Mouse (Mus musculus) lung, embryonic 14.5 days (tissue): ENCODE data around the gene Szrd1. TPM values are rescaled to one million over a fixed set of nuclear protein-coding genes. Genes with fewer than 3 reads are reported as not detected.

Experiments
- ATAC-seq: fragments of 200-750 bp; cut with Nextera tagmentation; 2 replicates; pipeline ENCODE4 v1.8.0; 2017; ENCODE audit warnings: mild to moderate bottlenecking, moderate TSS enrichment, moderate library complexity; ENCODE audit not compliant: insufficient read depth
- DNase-seq: peaks from one replicate; pipeline ENCODE4 v3.0.0-alpha.2; 2015
- H3K27ac ChIP-seq: fragments of 300-500 bp; sonication (generic); 2 replicates; pipeline ENCODE4 v1.5.1; 2014; ENCODE audit warnings: low read depth, mild to moderate bottlenecking, moderate library complexity
- H3K27me3 ChIP-seq: fragments of 300-500 bp; sonication (generic); 2 replicates; pipeline ENCODE4 v1.6.1; 2014; ENCODE audit warnings: low read length, control low read depth; ENCODE audit not compliant: insufficient read depth
- H3K36me3 ChIP-seq: fragments of 300-500 bp; sonication (generic); 2 replicates; pipeline ENCODE4 v1.6.1; 2014; ENCODE audit warnings: control low read depth; ENCODE audit not compliant: insufficient read depth
- H3K4me1 ChIP-seq: fragments of 300-500 bp; sonication (generic); 2 replicates; pipeline ENCODE4 v1.6.1; 2014; ENCODE audit warnings: antibody characterized with exemption, control low read depth; ENCODE audit not compliant: insufficient read depth
- H3K4me2 ChIP-seq: fragments of 300-500 bp; sonication (generic); 2 replicates; pipeline ENCODE4 v1.6.1; 2014; ENCODE audit warnings: mild to moderate bottlenecking
- H3K4me3 ChIP-seq: fragments of 300-500 bp; sonication (generic); 2 replicates; pipeline ENCODE4 v1.5.1; 2014; ENCODE audit warnings: low read depth, low read length
- H3K9ac ChIP-seq: fragments of 300-500 bp; sonication (generic); 2 replicates; pipeline ENCODE4 v1.6.1; 2014
- H3K9me3 ChIP-seq: fragments of 300-500 bp; sonication (generic); 2 replicates; pipeline ENCODE4 v1.6.1; 2016; ENCODE audit warnings: low read depth, low read length, control low read depth
- CTCF ChIP-seq: IDR thresholded peaks from 2 replicates; pipeline ENCODE4 v1.5.1; 2016; ENCODE audit warnings: antibody characterized with exemption, low read depth
- WGBS: fragments of 180-500 bp; shearing (Covaris S2); extraction: QIAGEN DNeasy Blood & Tissue Kit; methylation state at CpG from one replicate; pipeline ENCODE4 v1.1.7; 2014; 5-methylcytosine and 5-hydroxymethylcytosine counted together
- polyA plus RNA-seq: library from polyadenylated mRNA; unstranded; fragments of >200 nt; fragmentation: Nextera tagmentation; extraction: Ambion mirVana; gene quantifications from 2 replicates; pipeline ENCODE4 v1.2.1, GENCODE M21; 2014

Gene Szrd1
- polyA plus RNA-seq, 1 experiment from 2014 or later = 29.8 TPM

- H3K4me1 ChIP-seq = no peaks in the 10 kb centered on the region
- H3K36me3 ChIP-seq = no peaks in the 10 kb centered on the region
- DNase-seq = no peak
- H3K9me3 ChIP-seq = no peaks in the 10 kb centered on the region
- no peak overlapping the region for H3K27ac ChIP-seq
- TF ChIP-seq CTCF = no peak
- 61% methylated on average over 5 of the region's 5 CpGs for WGBS
- ATAC-seq = no peak
- H3K4me2 ChIP-seq = no peak overlapping the region
- H3K27me3 ChIP-seq = no peaks in the 10 kb centered on the region
- no peak overlapping the region for H3K9ac ChIP-seq
- no peak overlapping the region for H3K4me3 ChIP-seq
These were observed 39.6 kb downstream of the Szrd1 start for GRCm38 (mm10) chr4:141099956-141100355.

GRCm38 (mm10) chr4:141098935-141099334 is 40.6 kb downstream of the Szrd1 start:
- no peak overlapping the region for H3K27ac ChIP-seq
- no peaks in the 10 kb centered on the region for H3K9me3 ChIP-seq
- no peaks in the 10 kb centered on the region for H3K36me3 ChIP-seq
- ATAC-seq = no peak
- H3K4me1 ChIP-seq = no peaks in the 10 kb centered on the region
- H3K27me3 ChIP-seq = no peaks in the 10 kb centered on the region
- H3K4me3 ChIP-seq = no peak overlapping the region
- DNase-seq = no peak
- TF ChIP-seq CTCF = no peak
- no peak overlapping the region for H3K4me2 ChIP-seq
- H3K9ac ChIP-seq = no peak overlapping the region
- 51% methylated on average over 4 of the region's 4 CpGs for WGBS

GRCm38 (mm10) chr4:141096710-141097109 is 42.9 kb downstream of the Szrd1 start:
- Histone ChIP-seq H3K27ac (no peak overlapping the region), H3K9ac (no peak overlapping the region), H3K36me3 (no peaks in the 10 kb centered on the region), H3K4me1 (no peaks in the 10 kb centered on the region), H3K4me3 (no peak overlapping the region), H3K9me3 (no peaks in the 10 kb centered on the region), H3K27me3 (no peaks in the 10 kb centered on the region), H3K4me2 (no peak overlapping the region)
- ATAC-seq (no peak), DNase-seq (no peak)
- WGBS = 24% methylated on average over 9 of the region's 9 CpGs
- TF ChIP-seq CTCF = no peak

GRCm38 (mm10) chr4:141095016-141095415 is 44.6 kb downstream of the Szrd1 start:
- no peaks in the 10 kb centered on the region for H3K27me3 ChIP-seq
- 65% methylated on average over 10 of the region's 10 CpGs for WGBS
- H3K4me1 ChIP-seq = no peaks in the 10 kb centered on the region
- H3K4me3 ChIP-seq = no peak overlapping the region
- H3K4me2 ChIP-seq = no peak overlapping the region
- ATAC-seq = no peak
- H3K9me3 ChIP-seq = no peaks in the 10 kb centered on the region
- no peak overlapping the region for H3K9ac ChIP-seq
- no peak overlapping the region for H3K27ac ChIP-seq
- no peak for TF ChIP-seq CTCF
- DNase-seq = no peak
- H3K36me3 ChIP-seq = no peaks in the 10 kb centered on the region

- TF ChIP-seq CTCF = no peak
- no peak for ATAC-seq
- 50% methylated on average over 9 of the region's 9 CpGs for WGBS
These were observed 50.9 kb downstream of the Szrd1 start for GRCm38 (mm10) chr4:141088714-141089113.

GRCm38 (mm10) chr4:141088033-141088432 is 51.5 kb downstream of the Szrd1 start, which contains the start of gene Spata21:
TSS of gene Spata21 (plus strand) at chr4:141088333.
- Histone ChIP-seq H3K9ac (no peak within 1 kb of the TSS), H3K36me3 (no peaks in the 10 kb centered on the region), H3K9me3 (no peaks in the 10 kb centered on the region), H3K27ac (no peak within 1 kb of the TSS), H3K27me3 (no peaks in the 10 kb centered on the region), H3K4me3 (no peak within 1 kb of the TSS), H3K4me1 (no peaks in the 10 kb centered on the region), H3K4me2 (no peak within 1 kb of the TSS)
- no peak for DNase-seq
- no peak for ATAC-seq
- TF ChIP-seq CTCF = no peak
- WGBS = 79% methylated on average over 6 of the region's 6 CpGs

More at GRCm38 (mm10) chr4:141088714-141089113, 50.9 kb downstream of the Szrd1 start:
- Histone ChIP-seq H3K9me3 (no peaks in the 10 kb centered on the region), H3K9ac (no peak overlapping the region), H3K4me2 (no peak overlapping the region), H3K36me3 (no peaks in the 10 kb centered on the region), H3K27me3 (no peaks in the 10 kb centered on the region), H3K4me1 (no peaks in the 10 kb centered on the region), H3K27ac (no peak overlapping the region), H3K4me3 (no peak overlapping the region)
- no peak for DNase-seq

GRCm38 (mm10) chr4:141086862-141087261 is 52.7 kb downstream of the Szrd1 start:
- TF ChIP-seq CTCF = no peak
- 57% methylated on average over 10 of the region's 10 CpGs for WGBS
- ATAC-seq = no peak

More at GRCm38 (mm10) chr4:141086862-141087261, 52.7 kb downstream of the Szrd1 start:
- Histone ChIP-seq H3K36me3 (no peaks in the 10 kb centered on the region), H3K9me3 (no peaks in the 10 kb centered on the region), H3K9ac (no peak overlapping the region), H3K4me2 (no peak overlapping the region), H3K4me3 (no peak overlapping the region), H3K4me1 (no peaks in the 10 kb centered on the region), H3K27ac (no peak overlapping the region), H3K27me3 (no peaks in the 10 kb centered on the region)
- DNase-seq = no peak
